Comparison of ENCODE assay signal across 12 mouse cellular contexts in genomic region chr7:74422002-74422401, GRCm38 (mm10).
A peak's percentile ranks its signal among the peaks of the same experiment; 100 is the strongest.
DNase-seq lines count a peak whose midpoint lies in the region; ATAC-seq and TF ChIP-seq lines count a peak whose summit lies in the region.
"Had no signal": no experiment of that assay in that cellular context is flagged by ENCODE, and none has a peak within 500 bp of the region (broad histone marks: within the 10 kb centered on the region; RNA-seq: fewer than 3 reads in every experiment).

No protein-coding gene starts in this region.

- no peak overlapping the region for H3K4me3 ChIP-seq in embryonic facial prominence, embryonic 14.5 days (ENCODE audit: low read depth, low read length)
- no peak overlapping the region for H3K4me3 ChIP-seq in embryonic facial prominence, embryonic 10.5 days
- H3K4me3 ChIP-seq in kidney, adult 2 months (ENCODE audit: insufficient read depth, low read depth, low read length): no peak overlapping the region
- H3K4me3 ChIP-seq in heart, postnatal 0 days (ENCODE audit: low read depth, low read length): no peak overlapping the region
- H3K4me3 ChIP-seq: embryonic facial prominence, embryonic 13.5 days; stomach, embryonic 15.5 days had no signal

- peaks cover 9% of the 10 kb centered on the region; the same call in 1 of the 2 replicates for H3K4me1 ChIP-seq in embryonic facial prominence, embryonic 14.5 days (ENCODE audit: control insufficient read depth, insufficient read depth, low read length)
- peaks cover 20% of the 10 kb centered on the region for H3K4me1 ChIP-seq in embryonic facial prominence, embryonic 10.5 days
- peaks cover 61% of the 10 kb centered on the region for H3K4me1 ChIP-seq in kidney, adult 2 months (ENCODE audit: control insufficient read depth, insufficient read depth, low read length)
- H3K4me1 ChIP-seq in heart, postnatal 0 days (ENCODE audit: control insufficient read depth, insufficient read depth): peaks cover 39% of the 10 kb centered on the region

- no peak overlapping the region for H3K9ac ChIP-seq in embryonic facial prominence, embryonic 14.5 days (ENCODE audit: low read depth, low read length)
- H3K9ac ChIP-seq in heart, postnatal 0 days (replicated peaks; ENCODE audit: low read depth, low read length): no peak overlapping the region
- H3K9ac ChIP-seq: embryonic facial prominence, embryonic 13.5 days; stomach, embryonic 15.5 days had no signal

- no peaks in the 10 kb centered on the region for H3K9me3 ChIP-seq in embryonic facial prominence, embryonic 14.5 days (ENCODE audit: control insufficient read depth, low read length)
- no peaks in the 10 kb centered on the region for H3K9me3 ChIP-seq in embryonic facial prominence, embryonic 10.5 days
- H3K9me3 ChIP-seq in heart, postnatal 0 days (replicated peaks; ENCODE audit: control insufficient read depth, low read length): no peaks in the 10 kb centered on the region
- H3K9me3 ChIP-seq: embryonic facial prominence, embryonic 13.5 days; stomach, embryonic 15.5 days had no signal

- H3K36me3 ChIP-seq in embryonic facial prominence, embryonic 14.5 days (ENCODE audit: control insufficient read depth, insufficient read depth, low read length): no peaks in the 10 kb centered on the region
- H3K36me3 ChIP-seq in embryonic facial prominence, embryonic 10.5 days (replicated peaks): no peaks in the 10 kb centered on the region
- H3K36me3 ChIP-seq in kidney, adult 2 months (ENCODE audit: control insufficient read depth, insufficient read depth, low read length): no peaks in the 10 kb centered on the region
- no peaks in the 10 kb centered on the region for H3K36me3 ChIP-seq in heart, postnatal 0 days (replicated peaks; ENCODE audit: control insufficient read depth, insufficient read depth, low read length)
- H3K36me3 ChIP-seq: embryonic facial prominence, embryonic 13.5 days; stomach, embryonic 15.5 days had no signal

- TF ChIP-seq CTCF in kidney, adult 2 months (conservative IDR thresholded peaks at IDR 0.05; ENCODE audit: insufficient read depth, insufficient read length, low read depth, low read length): no peak
- no peak for TF ChIP-seq CTCF in heart, postnatal 0 days (IDR thresholded peaks at IDR 0.05; ENCODE audit: low read depth)

- peak; percentile 69 for ATAC-seq in embryonic facial prominence, embryonic 14.5 days (ENCODE audit: low read depth)
- peak; percentile 88 for ATAC-seq in heart, postnatal 0 days (ENCODE audit: insufficient read depth, low read depth)

- TF ChIP-seq EP300 in heart, postnatal 0 days (IDR thresholded peaks at IDR 0.05; ENCODE audit: low read depth): no peak

- no peak overlapping the region for H3K27ac ChIP-seq in embryonic facial prominence, embryonic 14.5 days (replicated peaks; ENCODE audit: low read depth, low read length)
- H3K27ac ChIP-seq in embryonic facial prominence, embryonic 10.5 days (replicated peaks): no peak overlapping the region
- H3K27ac ChIP-seq in kidney, adult 2 months (ENCODE audit: insufficient read depth, low read depth, low read length): peak overlapping the region; percentile 67
- H3K27ac ChIP-seq in heart, postnatal 0 days (ENCODE audit: low read depth): peak overlapping the region; percentile 70
- H3K27ac ChIP-seq: embryonic facial prominence, embryonic 13.5 days; stomach, embryonic 15.5 days had no signal

- H3K4me2 ChIP-seq in embryonic facial prominence, embryonic 14.5 days (ENCODE audit: low read depth, low read length): no peak overlapping the region
- H3K4me2 ChIP-seq in heart, postnatal 0 days (ENCODE audit: low read depth, low read length): no peak overlapping the region; the same call in 1 of the 2 replicates
- H3K4me2 ChIP-seq: embryonic facial prominence, embryonic 13.5 days; stomach, embryonic 15.5 days had no signal

- no peaks in the 10 kb centered on the region for H3K27me3 ChIP-seq in embryonic facial prominence, embryonic 14.5 days (replicated peaks; ENCODE audit: control insufficient read depth, insufficient read depth, low read length)
- H3K27me3 ChIP-seq in embryonic facial prominence, embryonic 10.5 days (replicated peaks; ENCODE audit: low read depth, poor library complexity, severe bottlenecking): no peaks in the 10 kb centered on the region
- no peaks in the 10 kb centered on the region for H3K27me3 ChIP-seq in kidney, adult 2 months (replicated peaks; ENCODE audit: control insufficient read depth, insufficient read depth, low read length)
- no peaks in the 10 kb centered on the region for H3K27me3 ChIP-seq in heart, postnatal 0 days (ENCODE audit: control insufficient read depth, insufficient read depth, low read length)
- H3K27me3 ChIP-seq: embryonic facial prominence, embryonic 13.5 days; stomach, embryonic 15.5 days had no signal

- DNase-seq in embryonic facial prominence, embryonic 14.5 days (ENCODE audit: low spot score): no peak
- no peak for DNase-seq in embryonic facial prominence, embryonic 10.5 days (ENCODE audit: low spot score)
- peak; percentile 52 for DNase-seq in kidney, adult 2 months
- DNase-seq in kidney, postnatal 10 days: no peak
- peak; percentile 65 to 76 for DNase-seq in heart, adult 18-20 months
- peak; percentile 75 for DNase-seq in heart, postnatal 0 days (ENCODE audit: low spot score)
- no peak for DNase-seq in liver
- DNase-seq in layer of hippocampus, adult 9-10 months (ENCODE audit: low spot score): no peak
- DNase-seq: B cell, adult 2 months; lung, postnatal 14 days had no signal

- no peak for TF ChIP-seq POLR2A in kidney, adult 2 months (IDR thresholded peaks at IDR 0.05; ENCODE audit: low read depth, low read length)

- 41% methylated on average over 13 of the region's 13 CpGs for WGBS in embryonic facial prominence, embryonic 14.5 days
- WGBS in embryonic facial prominence, embryonic 10.5 days: 58% methylated on average over 13 of the region's 13 CpGs
- 49% methylated on average over 13 of the region's 13 CpGs for WGBS in kidney, adult 2 months
- 34% methylated on average over 13 of the region's 13 CpGs for WGBS in heart, postnatal 0 days

Comparison
In these comparisons a context has a peak if more than half of its experiments do, and no peak if none do; other contexts are left out.
1. DNase-seq: peak in kidney, adult 2 months (single experiment), heart, adult 18-20 months (2 of 2) and heart, postnatal 0 days (single experiment); none in embryonic facial prominence, embryonic 14.5 days (single experiment), embryonic facial prominence, embryonic 10.5 days (single experiment), kidney, postnatal 10 days (single experiment), liver (single experiment) and layer of hippocampus, adult 9-10 months (single experiment).
2. H3K27ac ChIP-seq: peak in kidney, adult 2 months (single experiment) and heart, postnatal 0 days (single experiment); none in embryonic facial prominence, embryonic 14.5 days (single experiment) and embryonic facial prominence, embryonic 10.5 days (single experiment).